Mouse (Mus musculus): ENCODE measurements at regions not wholly inside any gene's neighbourhood (a gene's known extent, or its start where the extent isn't known, plus 50 kb on each side); places are given as distances from the start of the nearest gene placed in this dataset.
"Not testable (repeated sequence)": the region's sequence is repeated elsewhere in the genome, so short reads cannot be mapped to it uniquely, and the experiment has no call there.

DNA sequence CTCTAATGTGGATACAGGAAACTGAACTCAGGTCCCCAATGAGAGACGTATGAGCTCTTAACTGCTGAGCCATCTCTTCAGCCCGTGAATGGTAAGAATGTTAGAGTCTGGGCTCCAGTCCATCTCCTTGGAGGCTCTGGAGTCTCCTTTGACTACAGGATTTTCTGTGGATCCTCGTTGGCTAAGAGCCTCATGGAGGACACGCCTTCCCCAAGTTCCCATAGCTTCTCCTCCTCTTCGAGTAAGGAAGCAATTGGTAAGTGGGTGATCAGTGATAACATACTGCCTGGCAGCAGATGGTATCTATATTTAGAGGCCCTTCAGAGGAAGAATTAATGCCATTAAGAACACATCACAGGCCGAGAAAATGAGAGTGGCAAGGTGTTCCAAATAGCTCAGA lies 164.5 kb upstream of the Castor2 start:
- DNase-seq, result no peak

DNA sequence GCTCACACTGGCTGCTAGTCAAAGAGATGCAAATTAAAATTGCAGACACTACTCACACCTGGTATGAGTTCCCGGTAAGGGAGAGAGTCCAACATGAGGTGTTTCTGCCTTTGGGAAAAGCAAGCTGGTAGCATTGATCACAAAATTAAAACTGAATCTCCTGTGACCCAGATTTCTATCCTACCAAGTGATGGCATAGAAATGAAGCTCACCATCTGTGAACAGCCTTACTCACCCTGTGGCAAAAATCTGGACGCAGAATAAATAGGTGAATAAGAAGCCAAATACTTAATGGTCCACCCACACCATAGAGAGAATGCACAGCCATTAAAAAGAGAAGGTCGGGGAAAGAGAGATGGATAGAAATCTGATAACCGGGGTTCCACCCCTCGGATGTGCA lies 169.4 kb upstream of the Castor2 start:
- no peak for DNase-seq

DNA sequence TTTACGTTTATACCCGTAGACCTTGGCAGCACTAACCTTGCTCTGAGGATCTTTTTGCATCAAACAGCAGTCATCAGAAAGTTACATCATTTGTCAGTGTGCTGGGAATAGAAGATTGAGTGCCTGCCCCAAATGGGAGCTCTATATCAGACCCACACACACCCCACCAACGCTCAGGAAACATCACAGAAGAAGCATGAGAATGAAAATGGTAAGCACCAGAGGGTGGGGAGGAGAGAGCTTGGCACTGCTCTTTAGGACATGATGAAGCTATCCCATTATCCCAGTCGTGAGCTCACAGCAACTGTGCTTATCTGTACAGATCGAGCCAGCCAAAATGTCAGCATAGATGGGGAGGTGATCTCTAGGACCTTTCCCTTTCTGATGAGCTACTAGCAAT lies 172.5 kb upstream of the Castor2 start:
- DNase-seq, result no peak

DNA sequence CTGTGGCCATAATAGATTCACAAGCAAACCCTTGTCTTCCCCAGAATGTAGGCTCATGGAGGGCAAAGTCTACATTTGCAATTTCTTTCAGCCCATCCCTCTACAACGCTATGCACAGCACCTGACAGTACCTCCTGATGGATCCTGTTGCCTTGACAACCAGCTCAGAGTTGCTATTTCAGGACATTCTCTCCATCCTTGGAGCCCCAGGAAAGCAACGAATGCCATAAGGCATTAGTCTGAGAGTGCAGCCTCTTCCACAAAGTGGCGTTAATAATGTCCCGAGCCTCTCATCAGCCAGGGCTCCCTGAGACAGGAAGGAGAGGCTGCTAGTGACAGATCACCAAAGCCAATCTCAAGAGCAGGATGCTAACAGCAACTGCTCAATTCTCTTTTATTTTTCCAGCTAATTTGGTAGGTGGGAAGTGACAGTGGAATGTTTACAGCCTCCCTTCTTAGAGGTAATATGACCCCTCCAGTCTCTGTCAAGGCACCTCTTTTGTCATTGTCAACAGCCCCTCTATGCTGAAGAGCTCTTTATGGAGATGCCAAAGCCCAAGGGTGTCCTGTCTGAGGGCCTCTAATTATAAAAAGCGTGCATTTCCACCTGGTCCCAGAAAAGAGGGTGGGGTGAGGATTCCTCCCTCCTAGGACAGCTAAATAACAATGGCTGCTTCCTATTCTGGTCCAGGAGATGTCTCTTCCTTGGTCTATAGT lies 174.2 kb upstream of the Castor2 start:
- no peak for DNase-seq

DNA sequence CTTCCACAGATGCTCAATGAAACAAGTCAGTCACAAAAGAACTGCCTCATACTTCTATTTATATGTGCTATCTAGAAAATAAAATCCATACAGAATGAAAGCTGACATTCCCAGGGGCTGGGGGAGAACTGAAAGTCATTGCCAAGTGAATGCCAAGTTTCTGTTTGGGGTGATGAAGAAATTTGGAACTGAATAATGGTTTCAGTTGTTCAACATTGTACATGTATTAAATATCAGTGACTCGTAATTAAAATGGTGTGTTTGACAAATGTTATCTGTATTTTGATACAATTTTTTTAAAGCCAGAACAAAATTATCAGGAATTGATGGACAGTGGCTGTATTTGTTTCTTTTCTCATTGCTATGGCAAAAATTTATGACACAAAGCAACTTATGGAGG lies 177.3 kb upstream of the Castor2 start:
- no peak for DNase-seq

DNA sequence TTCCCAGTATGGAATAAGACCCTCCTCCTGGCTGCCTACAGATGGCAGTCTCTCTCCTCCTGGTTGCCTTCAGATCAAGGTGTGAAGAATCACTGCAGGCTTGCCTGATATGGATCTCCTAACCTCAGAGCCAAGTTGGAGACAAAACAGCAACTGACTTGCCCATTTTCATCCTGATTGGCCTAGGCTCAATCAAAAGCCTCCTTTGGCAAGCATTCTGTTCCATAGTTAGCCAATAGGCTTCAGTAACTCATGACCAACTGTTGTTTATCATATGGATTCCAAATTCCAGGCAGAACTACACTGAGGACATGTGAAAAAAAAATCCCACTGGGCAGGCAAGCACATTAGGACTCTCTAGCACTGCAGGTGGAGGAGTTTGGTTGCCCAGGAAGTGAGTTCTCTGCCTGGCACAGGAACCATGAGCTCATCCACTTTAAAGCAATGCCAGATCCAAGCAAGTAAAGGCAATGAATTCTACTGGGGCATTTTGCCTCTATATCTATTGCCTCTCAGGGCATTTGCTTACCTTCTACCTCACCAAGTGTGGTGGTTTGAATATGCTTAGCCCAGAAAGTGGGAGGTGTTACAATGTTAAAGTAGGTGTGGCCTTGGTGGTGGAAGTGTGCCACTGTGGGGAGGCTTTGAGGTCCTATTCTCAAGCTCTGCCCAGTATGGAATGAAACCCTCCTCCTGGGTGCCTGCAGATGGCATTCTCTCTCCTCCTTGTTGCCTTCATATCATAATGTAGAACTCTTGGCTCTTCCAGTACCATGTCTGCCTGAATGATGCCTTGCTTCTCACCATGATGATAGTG lies 183.6 kb upstream of the Castor2 start:
- DNase-seq, result no peak

DNA sequence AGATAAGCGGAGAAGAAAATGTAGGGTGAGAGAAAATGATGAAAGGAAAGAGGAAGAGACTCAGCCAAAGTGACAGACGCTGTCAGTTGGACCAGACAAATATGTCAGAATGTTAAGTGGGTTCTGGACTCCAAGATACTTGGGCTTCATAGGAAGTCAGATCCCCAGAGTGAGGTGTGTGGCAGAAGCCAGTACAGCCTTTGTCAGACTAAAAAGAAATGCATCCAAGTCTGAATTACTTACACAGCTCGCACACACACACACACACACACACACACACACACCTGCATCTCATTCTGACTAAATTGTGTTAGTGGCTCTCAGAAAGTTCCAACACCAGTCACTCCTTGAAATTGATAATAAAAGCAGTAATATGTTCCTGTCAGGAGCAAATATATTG lies 192.1 kb upstream of the Castor2 start:
- no peak for DNase-seq

DNA sequence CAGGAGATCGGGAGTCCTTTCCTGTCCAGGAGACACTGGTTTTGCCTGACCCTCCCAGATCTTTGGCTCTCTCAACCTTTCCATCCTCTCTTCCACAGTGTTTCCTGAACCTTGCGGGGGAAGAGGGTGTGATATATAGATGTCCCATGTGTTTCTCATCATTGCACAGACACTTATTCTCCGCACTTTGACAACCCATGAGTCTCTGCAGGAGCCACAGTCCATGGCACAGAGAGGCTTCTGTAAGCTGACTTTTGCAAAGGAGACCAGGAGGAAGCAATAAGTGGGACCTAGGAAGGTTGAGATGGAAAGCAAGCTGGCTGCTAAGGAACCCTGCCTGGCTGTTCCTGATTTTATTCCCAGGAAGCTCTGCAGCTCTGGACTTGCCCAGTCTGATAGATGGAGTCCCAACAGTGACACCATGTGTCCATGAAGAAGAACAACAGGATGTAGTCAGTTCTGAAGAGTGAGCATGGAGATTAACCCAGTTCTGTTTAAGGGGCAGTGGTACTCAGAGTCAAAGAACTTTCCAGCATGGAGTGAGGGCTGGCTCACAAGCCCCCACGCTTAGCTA lies 201.4 kb upstream of the Castor2 start:
- DNase-seq, result no peak

DNA sequence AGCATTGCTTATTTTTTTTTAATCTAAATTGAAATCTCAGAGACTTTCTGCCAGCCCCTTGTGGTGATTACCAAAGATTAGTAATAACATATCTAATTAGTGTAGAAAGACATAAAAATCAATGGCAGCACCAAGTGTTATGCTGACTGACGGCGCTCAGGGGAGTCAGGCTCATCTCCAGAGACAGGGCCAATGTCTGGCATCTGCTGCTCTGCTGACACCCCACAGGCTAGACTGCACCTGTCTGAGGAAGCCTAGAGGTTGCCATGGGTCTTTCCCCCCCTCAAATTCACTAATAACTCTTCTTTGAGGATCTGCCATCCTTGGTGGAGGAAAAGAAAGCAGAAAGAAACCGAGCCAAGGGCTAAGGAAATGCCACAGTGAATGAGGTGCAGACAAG lies 208.8 kb upstream of the Castor2 start:
- no peak for DNase-seq

DNA sequence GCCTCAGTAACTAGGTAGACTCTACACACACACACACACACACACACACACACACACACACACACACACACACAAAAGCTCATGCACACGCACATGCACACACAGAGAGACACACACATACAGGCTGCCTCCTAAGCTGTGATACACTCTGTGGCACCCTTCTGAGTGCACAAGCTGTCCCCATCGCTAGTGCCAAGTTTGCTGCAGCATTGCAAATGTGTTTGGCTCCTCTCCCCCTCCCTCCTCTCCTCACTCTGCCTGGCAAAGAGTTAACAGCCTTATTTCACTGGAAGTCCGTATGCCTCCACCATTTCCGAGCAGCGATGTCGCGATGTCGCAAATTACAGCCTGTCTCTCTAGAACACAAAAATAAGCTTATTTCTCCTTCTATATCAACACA lies 209.7 kb upstream of the Castor2 start:
- DNase-seq, result no peak

DNA sequence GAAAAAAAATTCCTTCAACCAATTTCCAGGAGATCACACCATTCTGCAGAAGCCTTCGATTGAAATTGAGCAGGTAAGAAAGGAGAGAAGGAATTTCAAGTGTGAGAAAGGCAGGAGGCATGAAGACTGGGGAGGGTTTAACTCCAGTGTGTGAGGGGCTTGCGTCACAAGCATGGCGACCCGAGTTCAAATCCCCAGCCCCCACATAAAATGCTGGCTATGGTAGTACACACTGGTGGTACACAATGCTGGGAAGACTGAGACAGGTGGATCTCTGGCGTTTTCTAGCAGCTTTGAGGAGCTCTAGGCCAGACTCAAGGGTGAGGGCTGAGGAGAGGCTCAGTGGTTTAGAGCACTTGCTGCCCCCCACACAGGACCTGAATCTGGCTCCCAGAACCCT lies 214.0 kb upstream of the Castor2 start:
- no peak for DNase-seq

DNA sequence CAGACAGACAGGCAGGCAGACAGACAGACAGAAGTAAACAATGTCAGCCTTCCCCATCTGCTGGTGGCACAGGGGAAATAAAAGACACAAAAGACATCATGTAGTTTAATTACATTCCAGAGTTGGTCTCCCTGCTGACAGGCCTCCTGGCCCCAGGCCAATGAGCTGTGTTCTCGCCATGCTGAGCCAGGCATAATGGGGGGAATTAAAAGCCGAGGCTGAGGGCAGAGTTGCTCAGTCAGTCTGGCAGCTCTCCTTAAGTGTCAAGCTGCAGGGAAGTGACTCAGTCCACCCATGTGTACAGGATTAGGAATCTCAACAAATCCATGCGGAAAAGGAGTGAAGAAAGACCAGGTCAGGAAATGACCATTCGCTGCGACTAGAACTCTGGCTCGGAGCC lies 214.5 kb upstream of the Castor2 start:
- DNase-seq, result peak; percentile 17

DNA sequence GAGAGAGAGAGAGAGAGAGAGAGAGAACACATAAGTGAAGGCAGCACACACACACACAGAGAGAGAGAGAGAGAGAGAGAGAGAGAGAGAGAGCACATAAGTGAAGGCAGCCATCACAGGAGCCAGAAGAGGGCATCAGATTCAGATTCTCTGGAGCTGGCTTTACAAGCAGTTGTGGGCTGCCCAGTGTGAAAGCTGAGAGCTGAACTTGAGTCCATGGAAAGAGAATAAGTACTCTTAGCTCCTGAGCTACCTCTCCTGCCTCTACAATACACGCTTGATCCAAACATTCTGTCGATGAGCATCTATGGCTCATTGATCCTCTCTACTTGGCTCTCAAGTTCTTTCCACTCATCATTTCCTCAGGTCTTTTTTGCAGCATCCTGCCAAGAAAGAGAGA lies 214.9 kb upstream of the Castor2 start:
- no peak for DNase-seq

DNA sequence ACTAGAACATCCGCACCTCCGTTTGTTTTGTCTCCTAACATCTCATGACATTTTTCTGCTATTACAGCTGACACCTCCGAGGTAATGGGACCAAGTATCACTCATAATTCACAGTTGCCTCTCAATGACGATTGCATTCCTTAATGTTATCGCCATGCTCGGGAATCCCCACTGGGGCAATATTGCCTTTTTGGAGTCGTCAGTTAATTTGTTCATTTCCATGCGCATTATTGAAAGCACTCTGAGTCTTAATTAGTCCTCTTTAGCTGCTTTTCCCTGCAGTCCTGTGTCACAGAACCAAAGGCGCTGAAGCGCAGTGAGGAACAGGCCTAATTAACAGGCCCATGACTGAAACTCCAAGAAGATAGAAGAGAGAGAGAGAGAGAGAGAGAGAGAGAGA lies 255.0 kb upstream of the Castor2 start:
- no peak for DNase-seq

DNA sequence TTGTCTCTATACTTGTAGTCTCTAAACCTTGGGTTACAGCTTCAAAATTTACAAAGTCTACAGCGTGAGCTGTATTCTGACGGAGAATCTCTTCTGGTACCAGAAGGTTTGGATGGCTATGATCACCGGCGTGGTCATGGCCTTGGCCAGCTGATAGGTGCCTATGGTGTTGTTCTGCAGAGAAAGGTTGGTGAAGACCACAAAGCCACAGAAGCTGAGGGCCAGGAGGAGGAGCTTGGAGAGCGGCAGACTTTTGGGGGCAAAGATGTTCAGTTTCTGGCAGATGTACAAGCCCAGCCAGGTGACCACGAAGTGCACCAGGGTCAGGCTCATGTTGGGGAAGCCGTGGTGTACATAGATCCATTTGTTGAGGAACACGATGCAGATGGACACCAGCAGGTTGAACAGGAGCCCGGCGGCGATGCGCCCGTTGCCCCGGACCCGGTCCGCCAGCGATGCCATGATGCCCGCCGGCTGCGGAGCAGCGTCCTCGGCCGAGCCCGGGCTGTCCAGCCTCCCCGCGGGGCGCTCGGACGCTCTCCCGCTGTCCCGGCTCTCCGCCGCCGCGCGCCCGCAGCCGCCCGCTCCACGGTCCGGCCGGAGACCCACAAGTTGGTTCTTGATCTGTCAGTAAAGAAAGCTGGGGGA lies 257.3 kb upstream of the Castor2 start:
- not testable (repeated sequence) for DNase-seq

DNA sequence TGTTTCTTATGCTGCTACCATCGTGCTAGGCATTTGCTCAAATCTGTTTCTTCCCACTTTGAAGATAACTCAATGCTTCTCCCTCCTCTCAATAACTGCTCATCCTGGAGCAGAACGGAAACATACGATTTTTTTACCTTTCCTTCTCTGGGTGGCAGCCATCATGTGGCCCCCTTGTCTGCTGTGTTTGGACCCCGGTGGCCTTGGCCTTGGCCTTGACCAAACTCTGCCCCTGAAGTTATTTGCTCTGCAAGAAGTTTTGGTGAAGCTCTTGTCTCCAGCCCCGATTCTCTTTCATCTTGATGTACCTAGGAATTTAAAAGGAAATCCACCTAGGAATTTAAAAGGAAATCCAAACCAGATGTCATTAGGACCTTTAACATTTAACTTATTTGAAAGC lies 261.2 kb upstream of the Castor2 start:
- no peak for DNase-seq

DNA sequence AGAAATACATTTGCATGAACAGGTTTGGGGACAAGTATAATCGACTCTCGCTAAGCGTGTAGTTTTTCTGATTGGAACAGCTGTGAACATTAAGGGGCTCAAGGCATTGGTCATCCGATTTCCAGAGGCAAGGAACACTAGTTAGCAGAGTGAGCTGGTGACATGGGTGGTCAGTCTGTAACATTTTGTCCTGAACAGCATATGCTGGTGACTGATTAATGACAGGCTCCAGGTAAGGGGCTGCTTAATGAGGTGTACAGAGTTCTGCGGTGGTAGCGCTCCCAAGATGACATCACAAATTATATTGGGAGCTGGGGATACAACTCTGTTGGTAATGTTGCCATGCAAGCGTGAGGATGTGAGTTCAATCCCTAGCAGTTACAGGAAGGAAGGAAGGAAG lies 266.3 kb upstream of the Castor2 start:
- no peak for DNase-seq

DNA sequence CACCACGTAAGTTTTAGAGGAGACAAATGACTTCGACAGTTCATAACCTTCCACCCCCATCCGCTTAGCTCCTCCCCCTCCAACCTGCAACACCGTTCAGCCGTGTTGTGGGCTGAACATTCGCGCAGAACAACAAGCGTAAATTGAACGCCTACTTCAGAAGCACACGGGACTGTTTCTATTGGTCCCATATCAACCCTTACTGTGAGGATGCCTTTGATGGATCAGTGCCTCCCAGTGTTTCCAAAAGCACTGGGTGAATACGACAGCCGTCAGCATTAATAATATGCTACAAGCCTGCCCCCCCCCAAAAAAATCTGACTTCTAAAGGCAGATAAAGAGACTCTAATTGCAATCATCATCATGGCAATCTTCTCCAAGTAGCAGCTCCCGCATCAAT lies 271.3 kb upstream of the Castor2 start:
- no peak for DNase-seq

DNA sequence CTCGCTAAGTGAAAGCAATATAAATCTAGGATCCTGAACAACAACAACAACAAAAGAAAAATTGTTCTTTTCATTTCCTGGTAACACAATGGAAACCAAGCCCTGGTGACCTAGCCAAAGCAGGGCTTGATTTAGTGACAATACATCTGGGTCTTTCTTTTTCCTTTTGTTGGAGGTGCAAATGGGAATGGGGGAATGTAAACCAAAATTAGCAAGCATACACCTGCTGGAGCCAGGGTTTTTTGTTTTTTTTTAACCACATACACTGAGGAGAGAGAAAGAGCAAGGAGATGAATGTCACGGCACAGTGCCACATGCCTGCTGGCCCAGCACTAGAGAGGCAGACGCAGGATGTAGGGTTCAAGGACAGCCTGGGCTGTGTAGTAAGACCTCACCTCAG lies 275.6 kb upstream of the Castor2 start:
- no peak for DNase-seq

DNA sequence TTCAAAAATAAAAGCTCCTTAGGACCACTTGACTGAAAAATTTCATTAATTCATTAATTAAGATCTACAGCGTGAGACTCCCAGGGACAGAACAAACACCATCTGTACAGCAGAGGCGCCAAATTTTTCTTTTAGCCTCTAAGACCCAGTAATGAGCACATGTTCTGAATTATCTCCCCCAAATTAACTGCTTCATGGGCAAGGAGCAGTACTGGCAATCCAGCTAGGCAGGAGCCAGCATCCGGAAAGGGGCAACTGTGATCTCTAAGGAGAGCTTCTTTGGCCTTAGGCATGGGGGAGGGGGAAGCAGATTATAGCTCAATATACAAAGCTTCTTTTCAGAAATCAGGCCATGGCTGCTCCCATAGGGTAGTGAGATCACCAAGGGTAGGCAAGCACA lies 278.2 kb upstream of the Castor2 start:
- DNase-seq, result no peak

DNA sequence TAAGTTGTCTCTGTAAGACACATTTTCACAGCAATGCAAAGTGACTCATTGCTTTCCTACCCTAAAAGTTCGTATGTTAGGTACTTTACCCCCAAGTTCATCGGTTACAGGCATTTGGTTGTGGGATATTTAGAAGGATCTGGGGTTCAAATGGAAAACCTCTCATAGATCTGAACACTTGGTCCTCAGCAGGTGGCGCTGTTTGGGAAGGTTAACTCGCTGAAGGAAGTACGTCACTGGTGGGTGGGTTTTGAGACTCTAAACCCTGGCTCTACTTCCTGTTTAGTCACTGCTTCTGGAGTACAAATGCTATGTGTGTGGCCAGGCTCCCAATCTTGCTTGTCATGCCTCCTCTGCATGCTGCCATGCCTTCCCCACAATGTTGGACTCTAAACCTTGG lies 284.0 kb upstream of the Castor2 start:
- no peak for DNase-seq

DNA sequence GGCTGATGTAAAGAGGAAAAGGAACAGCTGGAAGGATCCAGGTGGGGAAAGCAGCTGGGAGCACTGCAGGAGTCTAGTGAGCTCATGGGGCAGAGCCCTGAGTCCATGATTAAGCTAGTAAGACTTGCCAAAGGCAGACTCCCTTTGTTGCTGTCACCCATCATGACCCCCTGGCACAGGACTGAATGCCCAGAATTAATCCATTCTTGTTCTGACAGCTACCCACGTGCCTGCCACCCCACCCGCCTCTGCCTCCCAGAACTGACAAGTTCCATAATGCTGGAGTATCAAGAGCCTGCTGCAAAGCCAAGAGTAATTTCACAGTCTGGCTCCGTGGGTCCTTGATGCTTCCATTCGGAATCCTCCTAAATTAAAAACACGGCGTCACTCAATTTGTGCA lies 285.1 kb upstream of the Castor2 start:
- no peak for DNase-seq

DNA sequence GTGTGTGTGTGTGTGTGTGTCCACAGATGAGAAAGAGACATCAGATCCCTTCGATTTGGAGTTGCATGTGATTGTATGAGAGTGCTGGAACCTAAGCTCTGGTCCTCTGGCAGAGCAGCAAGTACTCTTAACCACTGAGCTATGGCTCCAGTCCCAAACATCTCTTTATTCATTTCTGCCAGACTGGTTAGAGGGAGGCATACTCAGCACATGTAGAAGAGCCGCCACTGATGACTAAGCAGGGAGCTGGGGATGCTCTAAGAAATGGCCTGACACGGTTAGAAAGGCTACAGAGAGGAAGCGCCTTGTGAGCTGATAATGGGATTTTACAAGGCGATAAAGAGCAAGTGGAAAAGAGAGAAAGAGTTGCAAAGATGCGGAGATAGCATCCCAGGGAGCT lies 287.3 kb upstream of the Castor2 start:
- no peak for DNase-seq

DNA sequence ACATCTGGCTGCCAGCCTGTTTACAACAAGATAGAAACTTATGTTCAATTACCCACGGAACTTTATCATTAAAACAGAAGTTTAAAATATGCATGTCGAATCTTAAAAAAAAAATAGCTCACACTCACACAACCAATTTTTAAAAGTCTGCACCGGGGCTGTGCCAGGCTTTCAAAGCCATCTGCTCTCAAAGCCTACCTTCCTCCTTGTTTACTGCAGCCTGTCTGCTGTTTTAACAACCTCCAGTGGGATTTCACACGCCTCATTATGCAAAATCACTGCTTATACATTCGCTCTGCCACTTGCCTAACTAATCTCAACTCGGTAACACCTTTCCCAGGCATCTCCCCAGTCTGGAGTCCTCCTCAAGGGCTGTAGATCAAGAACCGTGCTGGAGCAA lies 292.6 kb upstream of the Castor2 start:
- DNase-seq, result no peak

Data from kidney, adult 11 months (tissue).